Mouse (Mus musculus) left cerebral cortex, adult 2 months (tissue): ENCODE results near the gene Ankrd11. TPM values are rescaled to one million over a fixed set of nuclear protein-coding genes. Genes with fewer than 3 reads are reported as not detected.

Source experiments
- DNase-seq, 2 experiments: peaks; one replicate each; pipeline ENCODE4 v3.0.0; 2021 to 2022; ENCODE audit warnings: low spot score in 2 of 2, mixed read lengths in 1 of 2; ENCODE audit errors: extremely low spot score in 1 of 2
- H3K27ac ChIP-seq: fragments of 200-600 bp; 2 replicates; pipeline ENCODE4 v1.8.1; 2022
- H3K4me3 ChIP-seq: fragments of 200-600 bp; 2 replicates; pipeline ENCODE4 v1.8.1; 2022
- CTCF ChIP-seq: fragments of 200-600 bp; IDR thresholded peaks from 2 replicates; pipeline ENCODE4 v1.8.1; 2022; ENCODE audit warnings: antibody characterized with exemption, mild to moderate bottlenecking, moderate library complexity
- intact Hi-C: fragments of 180-260 bp; cut with DNase I; formaldehyde crosslinking; loops from one replicate; pipeline ENCODE4 v1.15.1; 2025
- total RNA-seq, 2 experiments: library from RNA; stranded (reverse); gene quantifications; 2 replicates each; pipeline ENCODE4 v1.2.3; 2021

Gene Ankrd11
- total RNA-seq, 2 experiments from 2014 or later, result 161 to 175 TPM

GRCm38 (mm10) chr8:122896317-122896716 lies 145.8 kb downstream of the Ankrd11 start:
- no peak for TF ChIP-seq CTCF
- DNase-seq, result no peak
- intact Hi-C loops, result no loop called here
- H3K4me3 ChIP-seq, result no peak overlapping the region
- H3K27ac ChIP-seq, result no peak overlapping the region; the same call in 1 of the 2 replicates

GRCm38 (mm10) chr8:122893451-122893850 lies 148.6 kb downstream of the Ankrd11 start:
- intact Hi-C loops, result no loop called here
- no peak for DNase-seq

GRCm38 (mm10) chr8:122891440-122891839 lies 150.6 kb downstream of the Ankrd11 start:
- intact Hi-C loops, result no loop called here
- TF ChIP-seq CTCF, result peak; percentile 16

More at GRCm38 (mm10) chr8:122893451-122893850, 148.6 kb downstream of the Ankrd11 start:
- no peak overlapping the region for H3K4me3 ChIP-seq
- no peak overlapping the region for H3K27ac ChIP-seq
- TF ChIP-seq CTCF, result no peak

GRCm38 (mm10) chr8:122883671-122884070 lies 158.4 kb downstream of the Ankrd11 start:
- Histone ChIP-seq H3K27ac (no peak overlapping the region), H3K4me3 (no peak overlapping the region)
- DNase-seq, result no peak
- TF ChIP-seq CTCF, result no peak
- intact Hi-C loops, result no loop called here

More at GRCm38 (mm10) chr8:122891440-122891839, 150.6 kb downstream of the Ankrd11 start:
- no peak for DNase-seq
- Histone ChIP-seq H3K4me3 (no peak overlapping the region), H3K27ac (no peak overlapping the region)

GRCm38 (mm10) chr8:122880302-122880701 lies 161.8 kb downstream of the Ankrd11 start:
- intact Hi-C loops, result no loop called here

GRCm38 (mm10) chr8:122878231-122878630 lies 163.8 kb downstream of the Ankrd11 start:
- Histone ChIP-seq H3K27ac (no peak overlapping the region), H3K4me3 (no peak overlapping the region)
- intact Hi-C loops, result no loop called here
- TF ChIP-seq CTCF, result no peak
- DNase-seq, result no peak

More at GRCm38 (mm10) chr8:122880302-122880701, 161.8 kb downstream of the Ankrd11 start:
- H3K4me3 ChIP-seq, result no peak overlapping the region
- no peak for TF ChIP-seq CTCF
- DNase-seq, result no peak
- no peak overlapping the region for H3K27ac ChIP-seq

- DNase-seq, result no peak
- intact Hi-C loops, result loop anchor here (2.0 kb wide), 1 partner anchor 14 kb away; no protein-coding TSS in a partner anchor
- TF ChIP-seq CTCF, result no peak
- H3K4me3 ChIP-seq, result no peak overlapping the region
- H3K27ac ChIP-seq, result no peak overlapping the region
These were observed 166.9 kb downstream of the Ankrd11 start for GRCm38 (mm10) chr8:122875186-122875585.

GRCm38 (mm10) chr8:122873171-122873570 lies 168.9 kb downstream of the Ankrd11 start:
- no peak for DNase-seq
- Histone ChIP-seq H3K27ac (no peak overlapping the region), H3K4me3 (no peak overlapping the region)
- intact Hi-C loops, result no loop called here
- TF ChIP-seq CTCF, result no peak

- no peak for DNase-seq
These were observed 170.4 kb downstream of the Ankrd11 start for GRCm38 (mm10) chr8:122871663-122872062.

GRCm38 (mm10) chr8:122870377-122870863 lies 171.7 kb downstream of the Ankrd11 start:
- H3K27ac ChIP-seq, result no peak overlapping the region
- DNase-seq, result no peak
- no peak overlapping the region for H3K4me3 ChIP-seq
- intact Hi-C loops, result no loop called here
- no peak for TF ChIP-seq CTCF

More at GRCm38 (mm10) chr8:122871663-122872062, 170.4 kb downstream of the Ankrd11 start:
- intact Hi-C loops, result no loop called here
- TF ChIP-seq CTCF, result no peak
- Histone ChIP-seq H3K4me3 (no peak overlapping the region), H3K27ac (no peak overlapping the region)

GRCm38 (mm10) chr8:122867982-122868381 lies 174.1 kb downstream of the Ankrd11 start:
- no peak for TF ChIP-seq CTCF
- no peak for DNase-seq
- intact Hi-C loops, result no loop called here
- Histone ChIP-seq H3K27ac (no peak overlapping the region), H3K4me3 (no peak overlapping the region)

GRCm38 (mm10) chr8:122866231-122866630 lies 175.8 kb downstream of the Ankrd11 start:
- Histone ChIP-seq H3K4me3 (no peak overlapping the region), H3K27ac (no peak overlapping the region)
- intact Hi-C loops, result no loop called here
- no peak for DNase-seq
- TF ChIP-seq CTCF, result no peak

GRCm38 (mm10) chr8:122865441-122865840 lies 176.6 kb downstream of the Ankrd11 start:
- TF ChIP-seq CTCF, result peak; percentile 35
- intact Hi-C loops, result no loop called here
- no peak for DNase-seq

More at GRCm38 (mm10) chr8:122865441-122865840, 176.6 kb downstream of the Ankrd11 start:
- H3K27ac ChIP-seq, result no peak overlapping the region
- H3K4me3 ChIP-seq, result peak overlapping the region; percentile 32
